Mouse (Mus musculus) embryo, embryonic 10.5 days (tissue): ENCODE results near the gene Jak1.
"Not testable (repeated sequence)": the region's sequence is repeated elsewhere in the genome, so short reads cannot be mapped to it uniquely, and the experiment has no call there.

Source experiments
- DNase-seq: peaks from one replicate; pipeline ENCODE4 v3.0.0-alpha.2; 2015; ENCODE audit warnings: low spot score

The Jak1 gene

DNA sequence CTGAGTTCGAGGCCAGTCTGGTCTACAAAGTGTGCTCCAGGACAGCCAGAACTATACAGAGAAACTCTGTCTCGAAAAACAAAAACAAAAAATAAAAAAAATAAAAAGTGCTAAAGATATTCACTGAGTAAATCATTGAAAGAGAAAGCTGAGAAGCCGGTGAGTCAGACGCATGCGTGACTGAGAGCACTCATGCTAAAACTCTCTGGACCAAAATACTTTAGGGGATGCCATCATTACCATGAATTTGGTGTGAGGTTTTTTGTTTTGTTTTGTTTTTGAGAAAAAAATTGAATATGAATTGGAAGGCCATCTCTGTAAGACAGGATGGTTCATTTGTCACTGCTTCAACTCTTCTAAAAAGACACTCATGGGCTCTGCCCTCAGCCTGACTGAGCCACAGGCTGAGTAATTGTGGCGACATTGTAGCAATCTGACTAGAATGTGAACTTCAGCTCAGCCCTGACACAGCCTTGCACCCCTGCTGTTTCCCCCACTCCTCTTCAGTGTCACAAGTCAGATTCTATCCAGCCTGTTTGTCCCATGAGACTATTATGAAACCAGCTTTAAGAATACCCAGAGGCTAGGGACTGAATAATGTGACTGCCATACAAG is 11.5 kb upstream of the Jak1 start:
- no peak for DNase-seq

GRCm38 (mm10) chr4:101275881-101276280 is 10.8 kb upstream of the Jak1 start:
- no peak for DNase-seq

DNA sequence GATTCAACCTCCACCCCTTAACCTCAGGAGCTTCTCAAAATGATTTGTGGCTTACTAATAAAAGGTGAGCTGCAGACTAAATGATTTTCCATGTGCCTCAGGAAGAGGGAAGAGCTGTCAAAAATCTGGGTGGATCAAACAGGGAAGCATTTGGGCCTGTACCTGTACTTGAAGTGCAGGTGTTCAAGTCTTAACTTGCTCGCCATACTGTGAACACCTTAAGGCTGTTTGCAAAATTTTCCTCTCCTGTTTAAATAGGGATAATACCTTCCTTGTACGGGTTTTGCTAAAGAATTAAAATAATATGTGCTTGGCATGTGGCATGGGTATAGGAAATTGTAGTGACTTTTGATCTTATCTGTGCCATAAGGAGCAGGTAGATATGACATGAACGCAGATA is 5.7 kb upstream of the Jak1 start:
- no peak for DNase-seq

DNA sequence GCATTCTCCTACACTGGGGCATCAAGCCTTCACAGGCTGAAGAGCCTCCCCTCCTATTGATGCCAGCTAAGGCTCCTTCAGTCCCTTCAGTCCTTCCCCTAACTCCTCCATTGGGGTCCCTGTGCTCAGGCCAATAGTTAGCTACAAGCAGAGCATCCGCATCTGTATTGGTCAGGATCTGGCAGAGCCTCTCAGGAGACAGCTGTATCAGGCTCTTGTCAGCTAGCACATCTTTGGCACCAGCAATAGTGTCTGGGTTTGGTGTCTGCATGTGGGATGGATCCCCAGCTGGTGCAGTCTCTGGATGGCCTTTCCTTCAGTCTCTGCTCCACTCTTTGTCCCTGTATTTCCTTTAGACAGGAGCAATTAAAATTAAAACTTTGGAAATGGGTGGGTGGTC is 3.4 kb upstream of the Jak1 start:
- DNase-seq: not testable (repeated sequence)

GRCm38 (mm10) chr4:101265523-101265922 is 441 bp upstream of the Jak1 start:
- DNase-seq: peak; percentile 19

DNA sequence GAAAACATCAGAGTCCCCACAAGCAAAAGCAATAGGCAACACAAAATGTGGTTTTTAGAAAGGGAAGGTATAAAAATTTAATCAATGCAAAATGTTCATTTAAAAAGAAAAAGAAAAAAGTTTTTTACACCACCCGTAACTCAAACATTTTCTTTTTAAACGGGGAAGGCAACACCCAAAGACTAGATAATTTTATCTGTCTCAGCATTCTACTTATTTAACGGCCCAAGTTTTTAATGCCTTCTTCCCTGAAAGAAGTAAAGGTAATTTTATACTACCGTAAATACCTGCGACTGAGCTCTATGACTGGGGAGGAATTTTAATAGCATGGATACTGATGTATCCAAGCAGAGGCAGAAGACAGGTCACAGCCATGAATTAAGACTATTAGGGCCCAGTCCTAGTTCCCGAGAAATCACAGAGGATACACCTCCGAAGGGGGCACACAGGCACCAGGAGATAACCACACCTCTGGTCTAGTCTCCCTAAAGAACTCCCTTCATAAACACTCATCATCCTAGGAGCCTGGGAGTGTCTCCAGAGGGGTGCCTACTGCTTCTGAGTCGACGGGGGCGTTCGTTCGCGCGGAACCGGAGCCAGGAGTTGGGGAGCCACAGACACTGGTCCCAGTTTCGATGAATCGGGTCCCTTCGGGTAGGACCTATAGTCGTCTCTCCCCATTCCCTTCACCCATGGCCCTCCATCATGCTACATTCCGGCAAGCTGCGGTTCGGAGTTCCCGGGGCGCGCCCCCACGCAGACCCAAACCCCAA is 928 bp downstream of the Jak1 start:
- DNase-seq: peak; percentile 51

DNA sequence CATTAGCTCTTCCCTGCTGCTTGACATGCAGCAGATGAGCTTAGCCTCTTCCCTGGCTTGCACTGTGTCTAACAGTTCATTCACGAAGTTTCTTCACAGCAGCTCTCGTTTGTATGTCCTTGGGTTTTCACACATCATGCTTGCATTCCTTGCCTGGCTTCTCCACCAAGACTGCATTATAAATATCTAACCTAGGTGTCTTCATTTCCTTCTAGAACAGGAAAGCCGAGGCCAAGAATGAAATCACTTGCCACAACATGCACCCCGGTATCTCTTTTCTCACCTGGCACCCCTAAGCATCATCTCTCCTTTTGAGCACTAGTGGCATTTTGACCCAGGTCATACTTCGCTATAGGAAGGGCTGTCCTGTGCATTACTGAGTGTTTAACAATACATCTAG is 3.5 kb downstream of the Jak1 start:
- no peak for DNase-seq

- no peak for DNase-seq
These were observed 4.3 kb downstream of the Jak1 start for GRCm38 (mm10) chr4:101260744-101261291.

- DNase-seq: no peak
These were observed 8.4 kb downstream of the Jak1 start for GRCm38 (mm10) chr4:101256526-101257210.

DNA sequence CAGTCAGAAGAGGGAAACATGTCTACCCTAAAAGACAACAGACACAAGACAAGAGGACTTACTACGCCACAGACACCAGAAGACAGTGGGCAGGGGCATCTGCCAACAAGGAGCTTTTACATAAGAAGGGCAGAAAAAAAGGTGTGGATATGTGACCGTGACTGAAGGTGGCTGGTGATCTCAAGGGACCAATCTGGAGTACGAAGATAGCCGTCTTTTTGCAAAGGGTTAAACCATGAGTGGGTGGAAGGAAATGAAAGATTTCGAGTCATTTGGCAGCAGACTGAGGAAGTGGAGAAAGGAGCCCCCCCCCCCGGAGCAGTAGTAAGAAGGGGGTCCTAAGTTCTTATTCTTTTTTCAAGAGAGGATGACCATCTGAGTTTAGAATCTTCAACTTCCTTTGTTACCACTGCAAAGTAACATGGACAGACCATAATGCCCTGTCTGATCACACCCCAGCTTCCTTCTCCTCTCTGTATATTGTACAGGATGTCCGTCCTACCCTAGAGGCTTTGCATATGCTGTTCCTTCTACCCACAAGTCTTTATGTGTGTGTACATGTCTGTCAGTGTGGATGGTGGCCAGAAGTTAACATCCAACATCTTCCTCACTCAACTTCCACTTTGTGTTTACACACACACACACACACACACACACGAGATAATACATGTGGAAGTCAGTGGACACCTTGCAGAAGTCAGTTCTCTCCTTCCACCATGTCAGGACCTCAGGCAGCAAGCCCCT is 10.3 kb downstream of the Jak1 start:
- DNase-seq: no peak

DNA sequence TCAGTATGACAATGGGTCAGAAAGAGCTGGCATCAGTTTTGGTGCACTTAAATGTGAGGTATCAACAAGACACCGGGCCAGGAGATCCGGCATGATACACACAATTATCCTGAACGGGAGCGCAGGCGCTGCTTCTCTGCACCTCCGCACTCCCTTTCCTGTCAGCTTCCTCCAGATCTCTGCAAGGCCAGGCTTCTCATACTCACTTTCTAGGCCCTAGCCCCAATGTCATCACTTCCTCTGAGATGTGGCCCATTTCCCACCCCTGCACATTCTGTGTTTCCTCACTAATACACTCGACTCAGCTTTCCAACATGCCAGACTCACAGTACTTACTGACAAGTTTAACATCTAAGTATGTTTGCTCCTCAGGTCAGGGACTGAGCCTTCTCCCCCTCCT is 11.1 kb downstream of the Jak1 start:
- no peak for DNase-seq

DNA sequence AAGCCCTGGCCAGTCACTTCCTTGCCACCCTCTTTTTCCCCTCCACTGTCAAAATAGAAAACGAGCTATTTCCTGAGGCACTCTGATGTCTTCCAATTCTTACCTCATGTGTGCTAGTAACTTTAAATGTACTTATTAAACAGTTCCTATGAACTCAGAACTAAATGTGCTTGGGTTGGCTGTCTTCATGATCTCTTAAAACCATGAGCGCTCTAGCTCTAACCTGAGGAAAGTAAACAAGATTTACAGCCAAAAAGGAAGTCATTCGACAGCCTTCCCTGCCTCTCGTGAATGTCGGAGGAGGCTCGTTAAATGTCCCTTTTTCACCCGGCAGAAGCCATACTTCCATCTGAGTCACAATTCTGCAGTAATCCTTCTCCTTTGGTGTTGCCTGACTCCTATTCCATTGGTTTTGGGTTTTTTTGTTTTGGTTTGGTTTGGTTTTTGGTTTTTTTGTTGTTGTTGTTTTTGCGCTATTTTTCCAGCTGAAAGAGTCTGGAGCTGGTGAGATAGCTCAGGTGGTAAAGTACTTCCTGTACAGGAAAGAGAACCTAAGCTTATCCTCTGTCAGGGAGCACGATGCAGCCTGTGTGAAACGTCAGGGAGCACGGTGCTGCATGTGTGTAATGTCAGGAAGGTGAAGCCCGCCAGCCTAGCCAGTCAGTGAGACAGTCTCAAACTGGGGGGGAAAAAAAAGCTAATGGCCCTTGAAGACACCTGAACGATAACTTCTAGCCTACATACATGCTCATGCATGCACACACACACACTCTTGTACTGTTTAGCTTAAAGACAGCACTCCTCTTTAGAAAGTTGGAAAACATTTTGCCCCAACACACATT is 12.1 kb downstream of the Jak1 start:
- no peak for DNase-seq

DNA sequence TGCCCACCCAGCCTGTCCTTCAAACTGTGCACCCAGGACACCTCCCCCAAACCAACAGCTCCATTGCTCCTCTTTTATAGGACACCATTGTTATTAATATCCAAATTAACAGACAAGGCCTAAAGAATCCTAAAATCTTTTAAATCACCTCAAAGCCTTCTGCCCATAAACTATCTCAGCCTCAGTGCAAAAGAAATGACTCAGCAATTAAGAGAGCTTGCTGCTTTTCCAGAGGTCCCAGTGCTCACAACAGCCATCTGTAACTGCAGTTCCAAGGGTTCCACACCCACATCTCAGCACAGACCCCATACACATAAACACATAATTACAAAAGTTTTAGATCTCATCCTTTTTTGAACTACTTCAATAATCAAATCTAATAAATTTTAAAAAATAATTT is 13.1 kb downstream of the Jak1 start:
- DNase-seq: no peak

DNA sequence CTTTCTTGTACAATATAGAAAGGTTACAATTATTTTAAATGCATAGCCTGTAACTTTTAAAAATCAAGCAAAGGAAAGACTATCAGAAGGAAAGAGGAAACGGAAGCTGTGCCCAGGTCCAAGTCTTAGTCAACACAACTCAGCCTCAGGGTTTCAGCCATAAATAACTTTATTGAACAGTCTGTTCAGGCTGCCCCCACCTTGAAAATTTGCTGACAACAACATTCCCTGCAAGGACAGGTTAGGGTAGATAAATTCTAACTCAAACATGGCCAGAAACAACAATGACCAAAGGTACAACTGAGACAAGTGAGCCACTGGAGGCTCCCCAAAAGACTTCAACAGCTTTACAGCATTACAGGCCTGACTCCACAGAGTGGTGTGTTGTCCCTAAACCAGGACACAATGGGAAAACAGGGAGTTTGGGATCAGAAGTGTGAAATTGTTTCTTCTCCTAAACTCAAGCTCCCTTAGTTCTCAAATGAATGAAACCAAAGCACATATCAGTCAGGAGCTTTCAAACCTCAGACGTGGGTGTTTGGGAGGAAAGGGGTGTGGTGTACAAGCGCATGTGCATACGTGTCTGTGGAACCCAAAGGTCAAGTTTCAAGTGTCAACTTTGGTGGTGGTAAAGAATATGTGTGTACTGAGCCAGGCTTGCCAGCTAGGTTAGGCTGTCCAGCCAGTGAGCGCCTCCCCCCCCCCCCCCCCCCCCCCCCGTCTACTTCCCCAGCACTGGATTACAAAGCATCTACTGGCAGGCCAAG is 14.9 kb downstream of the Jak1 start:
- DNase-seq: no peak

DNA sequence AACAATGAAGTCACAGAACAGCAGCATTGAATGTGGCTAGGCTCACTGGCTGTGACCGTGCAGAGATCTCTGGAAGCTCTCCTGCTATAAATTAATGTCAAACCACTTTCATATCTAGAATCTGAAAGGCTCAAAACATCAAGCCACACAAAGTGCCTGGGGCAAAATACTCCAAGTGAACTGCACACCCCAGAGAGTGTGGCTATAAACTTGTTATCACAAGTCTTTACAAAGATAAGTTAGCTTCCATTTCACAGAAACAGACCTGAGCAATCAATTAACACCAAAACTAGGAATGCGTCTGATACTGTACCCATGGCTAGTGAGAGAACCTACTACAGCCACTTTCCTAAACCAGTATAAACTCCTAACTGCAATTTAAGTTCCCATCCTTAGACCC is 17.7 kb downstream of the Jak1 start:
- no peak for DNase-seq

DNA sequence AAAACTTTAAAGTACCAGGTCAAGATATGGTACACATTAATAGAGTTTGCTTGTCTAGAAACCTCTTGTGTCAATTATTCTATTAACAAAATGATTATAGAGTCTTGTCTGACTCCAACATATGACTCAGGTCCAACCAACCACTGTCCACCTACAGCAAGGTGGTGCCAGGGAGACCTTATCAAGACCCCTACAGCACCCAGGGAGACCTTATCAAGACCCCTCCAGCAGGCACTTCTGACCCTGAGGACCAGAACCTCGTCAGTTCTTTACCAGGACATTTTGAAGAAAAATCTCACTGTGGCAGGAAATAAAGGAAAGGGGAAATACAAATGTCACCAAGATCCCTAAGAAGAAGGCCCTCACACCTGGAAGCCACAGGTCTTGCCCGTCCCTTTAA is 18.5 kb downstream of the Jak1 start:
- DNase-seq: no peak

DNA sequence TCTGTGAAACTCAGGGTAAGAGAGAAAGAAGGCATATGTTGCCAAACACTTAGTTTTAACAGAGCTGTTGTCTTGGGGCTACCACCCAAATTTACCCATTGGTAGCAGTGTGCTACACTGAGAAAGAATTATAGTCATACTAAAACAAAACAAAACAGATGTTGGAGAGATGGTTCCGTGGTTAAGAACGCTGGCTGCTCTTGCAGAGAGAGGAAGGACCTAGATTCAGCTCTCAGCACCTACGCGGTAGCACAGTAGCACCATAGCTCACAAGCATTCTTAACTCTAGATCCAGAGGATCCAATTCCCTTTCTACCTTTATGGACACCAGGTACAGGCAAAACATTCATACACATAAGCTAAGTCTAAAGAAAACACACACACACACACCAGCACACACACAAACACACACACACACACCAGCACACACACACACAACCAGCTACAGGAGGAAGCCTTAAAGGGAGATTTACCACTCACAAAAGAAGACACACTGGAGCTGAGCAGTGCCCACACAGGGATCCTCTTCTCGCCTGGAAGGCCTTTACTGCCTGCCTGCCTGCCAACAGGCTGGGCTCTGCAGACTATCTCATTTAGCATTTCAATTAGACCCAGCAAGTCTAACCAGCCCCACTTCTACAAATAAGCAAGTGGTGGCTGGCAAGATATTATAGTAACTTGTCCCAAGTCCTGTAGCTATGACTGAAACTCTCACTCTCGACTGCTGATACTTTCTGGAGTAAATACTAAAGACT is 20.6 kb downstream of the Jak1 start:
- DNase-seq: no peak

GRCm38 (mm10) chr4:101240875-101241173 is 24.3 kb downstream of the Jak1 start:
- no peak for DNase-seq

GRCm38 (mm10) chr4:101240163-101240874 is 24.8 kb downstream of the Jak1 start:
- DNase-seq: no peak
